Mouse (Mus musculus) ES-Bruce4 (cell line): Measurements from ENCODE around the gene Grin3b.

Experiments
- CTCF ChIP-seq: IDR thresholded peaks from one replicate; pipeline ENCODE4 v1.8.1; 2011; ENCODE audit warnings: low read depth, low read length
- EP300 ChIP-seq: IDR thresholded peaks from 2 replicates; pipeline ENCODE4 v1.6.1; 2011; ENCODE audit warnings: low read depth, low read length; ENCODE audit not compliant: insufficient read depth
- POLR2A ChIP-seq: IDR thresholded peaks from one replicate; pipeline ENCODE4 v1.8.1; 2011; ENCODE audit warnings: low read length; ENCODE audit not compliant: insufficient read depth

GRCm38 (mm10) chr10:80023758-80024157 lies 53.2 kb downstream of the Grin3b start:
- TF ChIP-seq CTCF, result no peak
- no peak for TF ChIP-seq POLR2A
- no peak for TF ChIP-seq EP300
